Mouse (Mus musculus) bone marrow, adult 2 months (tissue): ENCODE results near the gene Vezf1. TPM values are rescaled to one million over a fixed set of nuclear protein-coding genes. Genes with fewer than 3 reads are reported as not detected.

Experiments
- H3K27ac ChIP-seq: fragments of 200-500 bp; 2 replicates; pipeline ENCODE4 v1.5.1; 2012; ENCODE audit warnings: low read depth, mild to moderate bottlenecking, control low read depth, inconsistent platforms, low read length; ENCODE audit not compliant: control insufficient read depth, poor library complexity, insufficient read depth
- H3K4me1 ChIP-seq: fragments of 200-500 bp; 2 replicates; pipeline ENCODE4 v1.6.1; 2011; ENCODE audit warnings: low read length; ENCODE audit not compliant: control insufficient read depth, insufficient read depth
- H3K4me3 ChIP-seq: fragments of 200-500 bp; replicated peaks from 2 replicates; pipeline ENCODE3; 2011; ENCODE audit warnings: mild to moderate bottlenecking, low read depth, low read length, control low read depth; ENCODE audit not compliant: control insufficient read depth
- CTCF ChIP-seq: fragments of 200-500 bp; IDR thresholded peaks from 2 replicates; pipeline ENCODE4 v1.5.1; 2011; ENCODE audit warnings: low read length, control low read depth; ENCODE audit not compliant: control insufficient read depth, insufficient read depth
- POLR2A ChIP-seq: fragments of 200-500 bp; IDR thresholded peaks from 2 replicates; pipeline ENCODE4 v1.6.1; 2011; ENCODE audit warnings: low read depth, mild to moderate bottlenecking, control low read depth, low read length, borderline replicate concordance; ENCODE audit not compliant: control insufficient read depth
- WGBS: fragments of 180-500 bp; shearing (Covaris S2); methylation state at CpG from one replicate; pipeline ENCODE4 v1.1.7; 2018; 5-methylcytosine and 5-hydroxymethylcytosine counted together
- polyA plus RNA-seq: library from polyadenylated mRNA; stranded (reverse); fragments of >200 nt; gene quantifications from 2 replicates; pipeline ENCODE4 v1.2.4, GENCODE M21; 2011; ENCODE audit warnings: low replicate concordance; ENCODE audit not compliant: missing spikeins, insufficient read depth, insufficient read length

Vezf1 gene
- polyA plus RNA-seq, 1 experiment = 16.7 TPM

DNA sequence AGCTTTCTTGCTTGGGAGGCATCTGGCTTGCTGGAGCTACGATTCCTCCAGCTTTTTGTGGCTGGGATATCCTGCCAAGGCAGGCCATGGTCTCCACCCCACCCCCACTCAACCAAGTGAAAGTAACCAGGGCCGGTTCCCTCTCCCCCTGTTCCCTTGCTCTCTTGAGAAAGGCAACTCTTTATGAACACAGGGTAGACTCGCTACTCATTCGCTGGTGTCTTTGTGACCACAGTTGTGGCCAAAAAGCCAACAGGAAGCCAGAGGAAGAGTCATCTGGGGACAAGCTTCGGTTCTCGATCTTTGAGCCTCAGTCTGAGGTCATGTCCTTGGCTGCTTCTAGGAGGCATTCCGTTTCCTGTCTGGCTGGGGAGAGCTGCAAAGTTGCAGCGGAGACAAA is 63.8 kb downstream of the Vezf1 start:
- Histone ChIP-seq H3K4me3 (no peak overlapping the region), H3K27ac (peak overlapping the region; percentile 45; the same call in 1 of the 2 replicates), H3K4me1 (peaks cover 2% of the 10 kb centered on the region)
- TF ChIP-seq CTCF (no peak), POLR2A (no peak)
- WGBS = 0% methylated on average over 8 of the region's 8 CpGs

Other genes with a start within 250 kb of the Vezf1 start
- gene Lpo, start 240.0 kb upstream of the Vezf1 start, polyA plus RNA-seq = not detected in 2 replicates
- 3.9 and 10.2 TPM in 2 replicates for gene Mks1, start 215.1 kb upstream of the Vezf1 start, polyA plus RNA-seq
- 1.6 and 8.2 TPM in 2 replicates for gene Epx, start 192.7 kb upstream of the Vezf1 start, polyA plus RNA-seq
- not detected in 2 replicates for gene Olfr462, start 176.0 kb upstream of the Vezf1 start, polyA plus RNA-seq
- gene Olfr463, start 170.9 kb upstream of the Vezf1 start, polyA plus RNA-seq = not detected in 2 replicates
- gene Olfr464, start 147.3 kb upstream of the Vezf1 start, polyA plus RNA-seq = not detected in 2 replicates
- 50.1 and 63.0 TPM in 2 replicates for gene Dynll2, start 80.7 kb upstream of the Vezf1 start, polyA plus RNA-seq
- gene Srsf1, start 20.9 kb upstream of the Vezf1 start, polyA plus RNA-seq = 219 and 249 TPM in 2 replicates
- 14.4 and 15.9 TPM in 2 replicates for gene Cuedc1, start 29.8 kb downstream of the Vezf1 start, polyA plus RNA-seq
- 16.2 and 38.2 TPM in 2 replicates for gene Mrps23, start 136.1 kb downstream of the Vezf1 start, polyA plus RNA-seq
- not detected in 2 replicates for gene Ccdc182, start 225.8 kb downstream of the Vezf1 start, polyA plus RNA-seq